Mouse (Mus musculus) adrenal gland, postnatal 25 days (tissue): ENCODE measurements at regions not wholly inside any gene's neighbourhood (a gene's known extent, or its start where the extent isn't known, plus 50 kb on each side); places are given as distances from the start of the nearest gene placed in this dataset.
"Not testable (repeated sequence)": the region's sequence is repeated elsewhere in the genome, so short reads cannot be mapped to it uniquely, and the experiment has no call there.

Experiments used
- DNase-seq: peaks from one replicate; pipeline ENCODE4 v3.0.0; 2021; ENCODE audit warnings: mixed read lengths

DNA sequence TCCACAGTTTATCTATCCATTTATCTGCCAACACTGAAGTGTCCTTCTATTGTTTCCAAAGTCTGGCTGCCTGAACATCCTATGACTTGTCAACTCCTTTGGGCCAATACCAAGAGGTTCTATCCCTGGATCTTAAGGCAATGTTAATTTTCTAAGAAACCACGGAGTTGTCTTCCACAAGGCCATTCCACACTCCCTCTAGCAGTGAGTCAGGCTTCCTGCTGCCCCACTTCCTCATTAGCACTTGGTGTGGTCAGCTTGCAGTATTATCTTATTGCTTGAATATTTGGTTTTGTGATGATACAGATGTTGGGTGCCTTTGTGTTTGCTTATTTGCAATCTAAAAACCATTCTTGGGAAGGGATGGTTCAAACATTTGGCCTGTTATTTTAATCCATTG lies 87.5 kb upstream of the Ppp2r2d start:
- no peak for DNase-seq

GRCm38 (mm10) chr7:138748442-138748841 lies 97.4 kb upstream of the Ppp2r2d start:
- no peak for DNase-seq

DNA sequence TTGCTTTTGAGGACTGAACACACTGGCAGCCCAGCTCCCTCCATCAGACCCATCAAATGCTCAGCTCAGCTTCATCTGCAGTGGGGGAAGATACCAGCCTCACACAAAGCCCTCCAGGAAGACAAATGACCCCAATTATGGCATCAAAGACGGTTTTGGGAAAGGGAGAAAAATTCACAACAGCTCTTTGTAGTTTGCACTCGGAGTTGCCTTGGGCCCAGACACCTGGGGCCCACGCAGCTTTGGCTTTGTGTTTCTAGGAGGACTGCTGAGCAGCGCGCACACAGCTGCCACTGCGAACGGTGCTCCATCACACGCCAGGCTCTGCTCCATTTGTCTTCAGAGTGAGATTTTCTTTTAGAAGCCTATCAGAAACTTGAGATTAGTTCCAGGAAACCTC lies 99.3 kb upstream of the Ppp2r2d start:
- DNase-seq = no peak

- DNase-seq = no peak
These were observed 103.4 kb upstream of the Ppp2r2d start for GRCm38 (mm10) chr7:138742516-138742845.

GRCm38 (mm10) chr7:138741816-138742515 lies 103.9 kb upstream of the Ppp2r2d start:
- DNase-seq = no peak

DNA sequence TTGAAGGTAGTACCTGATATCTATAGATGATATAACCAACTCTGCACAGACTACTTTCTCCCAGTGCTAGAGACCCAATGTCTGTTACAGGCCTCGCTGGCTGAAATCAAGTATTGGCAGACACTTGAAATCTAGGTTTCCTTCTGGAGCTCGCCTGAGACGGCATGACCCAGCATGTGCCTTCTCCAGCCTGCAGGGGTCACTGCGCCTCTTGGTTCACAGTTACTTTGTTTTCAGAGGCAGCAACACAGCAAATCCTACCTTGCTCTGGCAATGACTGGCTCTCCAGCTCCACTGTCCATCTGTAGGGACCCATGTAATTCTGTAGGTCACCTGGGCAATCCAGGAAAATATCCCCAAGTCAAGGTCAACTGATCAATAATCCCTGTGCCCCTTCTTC lies 111.6 kb upstream of the Ppp2r2d start:
- DNase-seq = peak; percentile 50

DNA sequence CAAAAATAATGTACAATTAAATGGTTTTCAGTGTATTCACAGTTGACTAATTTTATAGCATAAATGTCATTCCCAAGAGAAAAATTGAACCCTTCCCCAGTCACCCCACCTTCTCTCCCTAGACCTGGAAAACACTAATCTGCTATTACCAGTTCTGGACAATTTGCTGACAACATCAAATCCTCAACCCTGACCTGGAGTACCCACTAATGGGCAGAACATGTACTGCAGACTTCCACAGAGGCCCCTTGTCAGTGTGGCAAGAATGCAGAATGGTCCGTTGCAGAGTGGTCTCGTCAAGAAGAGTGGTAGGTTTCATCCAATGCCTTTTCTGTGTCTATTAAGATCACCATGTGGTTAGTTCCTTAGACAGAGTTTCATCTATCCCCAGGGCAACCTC lies 121.0 kb upstream of the Ppp2r2d start:
- no peak for DNase-seq

DNA sequence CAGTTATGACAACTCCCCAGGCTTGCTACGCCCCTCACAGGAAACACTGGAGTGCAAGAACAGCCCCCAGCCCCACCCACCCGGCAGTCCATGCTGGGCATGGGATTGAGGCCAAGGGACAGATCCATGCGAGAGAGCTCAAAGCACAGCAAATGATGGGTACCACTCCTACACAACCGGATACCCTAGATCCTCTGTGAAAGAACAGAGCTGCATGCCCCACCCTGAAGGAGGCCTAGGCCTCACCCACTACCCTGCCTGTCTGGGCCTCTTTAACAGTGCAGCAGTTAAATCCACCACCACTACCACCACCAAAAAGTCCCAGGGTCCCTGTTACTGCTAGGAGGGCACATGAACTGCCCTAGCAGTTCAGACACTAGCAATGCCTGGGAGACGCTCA lies 126.3 kb upstream of the Ppp2r2d start:
- no peak for DNase-seq

DNA sequence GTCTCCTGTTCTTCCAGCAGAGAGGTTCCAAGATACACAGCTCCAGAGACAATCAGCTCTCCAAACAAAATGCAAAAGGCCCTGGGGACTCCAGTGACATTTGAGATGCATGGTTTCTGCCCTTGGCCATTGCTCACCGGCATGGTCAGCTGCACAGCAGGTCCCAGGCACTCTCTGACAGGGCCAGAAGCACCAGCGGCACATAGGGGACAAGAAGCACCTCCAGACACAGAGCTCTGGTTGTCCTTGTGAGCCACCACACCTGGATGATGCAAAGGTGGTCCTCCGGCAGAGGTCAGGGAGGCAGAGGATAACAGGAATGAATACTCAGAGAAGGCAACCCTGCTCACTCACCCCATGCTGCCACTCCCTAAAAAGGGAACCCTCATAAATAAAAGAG lies 126.8 kb upstream of the Ppp2r2d start:
- no peak for DNase-seq

DNA sequence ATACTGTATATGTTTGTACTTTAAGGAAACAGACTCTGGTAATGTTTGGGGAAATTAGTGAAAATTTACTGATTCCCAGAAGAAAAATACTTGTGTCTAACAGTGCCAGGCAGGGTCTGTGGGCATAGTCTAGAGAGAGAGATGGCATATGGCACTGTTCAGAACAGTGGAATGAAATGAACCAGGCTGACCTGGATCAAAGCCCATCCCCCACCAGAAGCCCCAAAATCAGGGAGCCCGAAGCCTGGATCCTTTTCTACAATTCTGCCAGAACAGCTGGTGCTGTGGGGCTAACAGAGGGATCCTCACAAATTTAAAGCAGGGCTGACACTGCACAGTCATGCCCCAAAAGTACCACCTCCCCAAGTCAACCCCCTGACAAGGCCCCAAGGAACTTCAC lies 131.1 kb upstream of the Ppp2r2d start:
- DNase-seq = no peak

GRCm38 (mm10) chr7:138708373-138708772 lies 137.5 kb upstream of the Ppp2r2d start:
- no peak for DNase-seq

DNA sequence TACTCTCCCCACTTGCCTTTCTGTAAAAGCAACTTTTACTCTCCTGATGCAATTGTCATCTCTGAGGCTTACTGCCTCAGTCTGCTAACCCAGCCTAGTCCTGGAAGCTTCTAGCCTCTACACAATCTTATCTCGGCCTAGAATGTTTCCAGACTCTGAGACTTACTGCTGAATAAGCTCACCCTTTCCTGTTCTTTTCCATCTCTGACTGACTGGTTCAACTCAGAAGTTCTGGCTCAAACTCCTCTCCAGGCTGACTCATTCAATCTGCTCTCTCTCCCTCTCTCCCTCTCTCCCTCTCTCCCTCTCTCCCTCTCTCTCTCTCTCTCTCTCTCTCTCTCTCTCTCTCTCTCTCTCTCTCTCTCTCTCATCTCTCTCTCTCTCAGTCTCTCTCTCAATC lies 146.3 kb upstream of the Ppp2r2d start:
- not testable (repeated sequence) for DNase-seq

- no peak for DNase-seq
These were observed 163.7 kb upstream of the Ppp2r2d start for GRCm38 (mm10) chr7:138682161-138682560.

DNA sequence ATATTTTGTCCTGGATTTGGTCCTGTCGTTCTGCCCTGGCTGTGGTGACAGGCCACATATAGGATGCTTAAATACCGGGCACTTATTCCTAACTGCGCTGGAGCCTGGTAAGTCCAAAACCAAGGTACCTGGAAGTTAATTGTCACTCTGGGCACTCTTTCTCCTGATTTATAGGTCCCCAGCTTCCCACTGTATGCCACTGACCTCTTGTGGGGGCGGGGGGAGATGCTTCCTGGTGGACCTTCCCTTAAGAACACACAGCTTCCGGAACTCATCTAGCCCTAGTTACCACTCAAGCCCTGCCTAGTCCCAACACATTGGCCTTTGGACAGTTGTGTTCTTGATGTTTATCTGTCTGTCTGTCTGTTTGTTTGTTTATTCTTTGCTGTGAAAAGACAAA lies 165.3 kb upstream of the Ppp2r2d start:
- no peak for DNase-seq

DNA sequence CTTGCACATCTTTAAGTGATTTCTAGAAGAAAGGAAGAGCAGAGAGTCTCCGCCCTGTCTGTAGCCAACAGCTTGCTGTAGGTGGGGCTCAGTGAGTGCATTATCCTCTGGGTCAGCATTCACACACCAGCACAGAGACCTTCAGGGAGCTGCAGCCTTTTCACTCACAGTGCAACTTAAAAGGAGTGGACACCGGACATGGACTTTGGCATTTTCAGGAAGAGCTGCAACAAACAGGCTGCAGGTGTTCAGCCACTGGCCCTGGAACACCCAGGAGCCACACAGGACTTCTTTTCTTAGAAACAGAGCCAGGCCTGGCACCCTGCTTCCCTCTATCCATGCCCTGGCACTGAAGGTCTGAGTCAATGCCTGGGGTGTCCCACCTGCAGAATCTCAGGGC lies 166.3 kb upstream of the Ppp2r2d start:
- DNase-seq = no peak

DNA sequence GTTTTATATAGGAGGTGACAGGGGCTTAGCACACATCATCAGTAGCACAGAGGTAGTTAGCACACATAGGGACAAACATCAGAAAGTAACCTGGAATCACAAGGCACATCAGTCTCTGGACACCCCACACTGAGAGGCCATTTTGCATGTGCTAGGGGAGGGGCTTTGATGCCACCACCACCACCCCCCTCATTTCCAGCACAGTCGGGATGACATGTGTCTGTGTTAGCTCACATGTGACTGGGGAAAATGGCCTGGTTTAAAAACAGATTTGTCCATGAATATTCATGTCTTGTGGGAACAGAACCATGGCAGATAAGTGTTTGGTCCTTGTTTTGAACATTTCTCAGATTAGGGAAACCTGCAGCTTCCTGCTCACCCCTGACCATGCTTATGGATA lies 172.9 kb upstream of the Ppp2r2d start:
- no peak for DNase-seq

GRCm38 (mm10) chr7:138668337-138668736 lies 177.5 kb upstream of the Ppp2r2d start:
- no peak for DNase-seq

- no peak for DNase-seq
These were observed 185.8 kb upstream of the Ppp2r2d start for GRCm38 (mm10) chr7:138660124-138660523.

DNA sequence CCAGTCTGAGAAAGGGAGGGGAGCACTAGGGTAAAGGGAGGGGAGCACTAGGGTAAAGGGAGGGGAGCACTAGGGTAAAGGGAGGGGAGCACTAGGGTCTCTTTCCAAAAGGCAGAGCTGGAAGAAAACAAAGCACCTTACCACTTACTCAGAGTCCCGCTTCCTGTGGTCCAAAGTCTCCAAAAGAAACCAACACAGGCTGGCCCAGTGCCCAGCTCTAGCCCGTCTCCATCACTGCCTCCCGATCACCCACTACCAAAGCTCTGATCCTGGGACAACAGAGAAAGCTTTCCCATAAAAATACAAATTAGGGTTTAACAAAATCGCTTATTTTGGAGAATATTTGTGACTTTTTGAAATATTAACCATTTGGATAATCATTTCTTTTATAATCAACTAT lies 188.4 kb upstream of the Ppp2r2d start:
- no peak for DNase-seq

GRCm38 (mm10) chr7:138657076-138657475 lies 188.8 kb upstream of the Ppp2r2d start:
- DNase-seq = no peak

GRCm38 (mm10) chr7:138655940-138656339 lies 189.9 kb upstream of the Ppp2r2d start:
- DNase-seq = no peak

GRCm38 (mm10) chr7:138650946-138651345 lies 194.9 kb upstream of the Ppp2r2d start:
- DNase-seq = no peak

DNA sequence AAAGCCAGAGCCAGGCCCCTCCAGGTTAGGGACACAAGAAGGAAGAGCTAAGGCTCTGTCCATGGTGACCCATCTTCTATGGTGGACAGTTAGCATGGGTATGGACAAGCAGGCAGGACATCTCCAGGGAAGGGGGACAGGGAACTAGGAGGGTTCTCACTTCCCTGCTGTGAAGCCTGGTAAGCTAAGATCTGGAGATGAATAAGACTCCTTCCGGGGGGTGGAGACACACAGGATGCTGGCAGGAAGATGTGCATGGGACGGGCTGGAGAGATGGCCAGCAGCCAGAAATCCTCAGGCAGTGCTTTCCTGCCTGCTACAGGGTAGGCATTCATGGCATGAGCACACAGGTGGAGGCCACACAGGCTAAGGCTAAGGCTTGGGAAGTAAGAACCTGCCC lies 198.2 kb upstream of the Ppp2r2d start:
- no peak for DNase-seq

GRCm38 (mm10) chr7:138640492-138641165 lies 205.2 kb upstream of the Ppp2r2d start:
- DNase-seq = no peak
